Mouse (Mus musculus): ENCODE measurements at regions not wholly inside any gene's neighbourhood (a gene's known extent, or its start where the extent isn't known, plus 50 kb on each side); places are given as distances from the start of the nearest gene placed in this dataset.

DNA sequence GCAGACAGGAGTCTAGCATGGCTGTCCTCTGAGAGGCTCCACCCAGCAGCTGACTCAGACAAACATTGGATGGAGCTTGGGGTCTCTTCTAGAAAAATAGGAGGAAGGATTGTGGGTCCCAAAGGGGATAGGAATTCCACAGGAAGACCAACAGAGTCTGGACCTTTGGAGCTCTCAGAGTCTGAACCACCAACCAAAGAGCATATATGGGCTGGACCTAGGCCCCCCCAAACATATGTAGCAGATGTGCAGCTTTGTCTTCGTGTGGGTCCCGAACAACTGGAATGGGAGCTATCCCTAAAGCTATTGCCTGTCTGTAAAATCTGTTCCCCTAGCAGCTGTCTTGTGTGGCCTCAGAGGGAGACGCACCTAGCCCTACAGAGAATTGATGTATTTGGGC is 50.1 kb upstream of the Cpm start:
- Histone ChIP-seq H3K4me1 (ENCODE audit: control insufficient read depth, insufficient read depth, low read length) (no peaks in the 10 kb centered on the region), H3K4me2 (ENCODE audit: low read length) (no peak overlapping the region), H3K9me3 (replicated peaks; ENCODE audit: control insufficient read depth, low read length) (no peaks in the 10 kb centered on the region), H3K36me3 (ENCODE audit: control insufficient read depth, insufficient read depth, low read length) (no peaks in the 10 kb centered on the region), H3K9ac (ENCODE audit: low read length) (no peak overlapping the region), H3K4me3 (ENCODE audit: low read depth, low read length) (no peak overlapping the region), H3K27me3 (replicated peaks; ENCODE audit: control insufficient read depth, insufficient read depth, low read length) (no peaks in the 10 kb centered on the region), H3K27ac (ENCODE audit: low read depth, low read length) (no peak overlapping the region)
- 74% methylated on average over 3 of the region's 3 CpGs for WGBS
- ATAC-seq (no peak), DNase-seq (ENCODE audit: low spot score) (no peak)

GRCm38 (mm10) chr10:117578696-117579146 is 50.6 kb upstream of the Cpm start:
- H3K4me2 ChIP-seq (ENCODE audit: low read length): no peak overlapping the region
- no peaks in the 10 kb centered on the region for H3K27me3 ChIP-seq (replicated peaks; ENCODE audit: control insufficient read depth, insufficient read depth, low read length)
- 86% methylated on average over 4 of the region's 4 CpGs for WGBS
- no peaks in the 10 kb centered on the region for H3K4me1 ChIP-seq (ENCODE audit: control insufficient read depth, insufficient read depth, low read length)
- H3K27ac ChIP-seq (ENCODE audit: low read depth, low read length): no peak overlapping the region
- no peak overlapping the region for H3K4me3 ChIP-seq (ENCODE audit: low read depth, low read length)
- no peaks in the 10 kb centered on the region for H3K9me3 ChIP-seq (replicated peaks; ENCODE audit: control insufficient read depth, low read length)
- H3K36me3 ChIP-seq (ENCODE audit: control insufficient read depth, insufficient read depth, low read length): no peaks in the 10 kb centered on the region
- ATAC-seq: no peak
- H3K9ac ChIP-seq (ENCODE audit: low read length): no peak overlapping the region
- no peak for DNase-seq (ENCODE audit: low spot score)

- H3K36me3 ChIP-seq (ENCODE audit: control insufficient read depth, insufficient read depth, low read length): no peaks in the 10 kb centered on the region
- DNase-seq (ENCODE audit: low spot score): no peak
- no peaks in the 10 kb centered on the region; the same call in 1 of the 2 replicates for H3K27me3 ChIP-seq (replicated peaks; ENCODE audit: control insufficient read depth, insufficient read depth, low read length)
- no peaks in the 10 kb centered on the region for H3K4me1 ChIP-seq (ENCODE audit: control insufficient read depth, insufficient read depth, low read length)
- no peak overlapping the region for H3K9ac ChIP-seq (ENCODE audit: low read length)
- no peaks in the 10 kb centered on the region for H3K9me3 ChIP-seq (replicated peaks; ENCODE audit: control insufficient read depth, low read length)
- no peak overlapping the region for H3K4me3 ChIP-seq (ENCODE audit: low read depth, low read length)
- H3K27ac ChIP-seq (ENCODE audit: low read depth, low read length): no peak overlapping the region
- WGBS: 93% methylated on average over 4 of the region's 4 CpGs
- no peak overlapping the region for H3K4me2 ChIP-seq (ENCODE audit: low read length)
- no peak for ATAC-seq
These were observed 51.2 kb upstream of the Cpm start for GRCm38 (mm10) chr10:117577970-117578695.

DNA sequence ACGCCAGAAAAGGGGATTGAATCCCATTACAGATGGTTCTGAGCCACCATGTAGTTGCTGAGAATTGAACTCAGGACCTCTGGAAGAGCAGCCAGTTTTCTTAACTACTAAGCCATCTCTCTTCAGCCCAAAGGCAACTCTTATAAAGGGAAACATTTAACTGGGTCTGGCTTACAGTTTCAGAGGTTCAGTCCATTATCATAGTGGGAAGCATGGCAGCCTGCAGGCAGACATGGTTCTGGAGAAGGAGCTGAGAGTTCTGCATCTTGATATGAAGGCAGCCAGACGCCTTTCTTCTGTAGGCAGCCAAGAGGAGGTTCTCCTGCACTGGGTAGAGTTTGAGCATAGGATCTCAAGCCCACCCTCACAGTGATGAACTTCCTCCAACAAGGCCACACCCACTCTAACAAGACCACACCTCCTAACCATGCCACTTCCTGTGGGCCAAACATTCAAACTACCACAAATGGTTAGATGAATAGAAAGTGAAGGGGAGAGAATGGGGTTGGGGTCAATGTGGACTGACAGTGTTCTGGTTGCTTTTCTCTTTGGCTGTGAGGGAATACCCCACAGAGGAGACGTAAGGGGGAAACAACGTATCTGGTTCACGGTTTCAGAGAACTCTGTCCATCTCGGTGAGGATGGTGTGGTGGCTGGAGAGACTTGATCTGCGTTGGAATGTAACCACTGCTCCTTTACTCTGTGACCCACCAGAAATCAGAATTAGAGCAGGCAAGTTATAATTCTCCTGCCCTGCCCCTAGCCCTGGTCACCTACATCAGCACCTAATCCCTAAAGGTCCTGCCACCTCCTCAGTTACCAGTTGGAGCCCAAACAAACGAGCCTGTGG is 52.2 kb upstream of the Cpm start:
- Histone ChIP-seq H3K4me3 (ENCODE audit: low read depth, low read length) (no peak overlapping the region), H3K9me3 (replicated peaks; ENCODE audit: control insufficient read depth, low read length) (no peaks in the 10 kb centered on the region), H3K27ac (ENCODE audit: low read depth, low read length) (no peak overlapping the region), H3K36me3 (ENCODE audit: control insufficient read depth, insufficient read depth, low read length) (no peaks in the 10 kb centered on the region), H3K4me2 (ENCODE audit: low read length) (no peak overlapping the region), H3K4me1 (ENCODE audit: control insufficient read depth, insufficient read depth, low read length) (no peaks in the 10 kb centered on the region), H3K9ac (ENCODE audit: low read length) (no peak overlapping the region), H3K27me3 (replicated peaks; ENCODE audit: control insufficient read depth, insufficient read depth, low read length) (peaks cover 6% of the 10 kb centered on the region)
- 87% methylated on average over 8 of the region's 8 CpGs for WGBS
- ATAC-seq (no peak), DNase-seq (ENCODE audit: low spot score) (no peak)

GRCm38 (mm10) chr10:117576154-117576859 is 53.0 kb upstream of the Cpm start:
- no peak overlapping the region for H3K4me2 ChIP-seq (ENCODE audit: low read length)
- peaks cover 9% of the 10 kb centered on the region for H3K27me3 ChIP-seq (replicated peaks; ENCODE audit: control insufficient read depth, insufficient read depth, low read length)
- H3K36me3 ChIP-seq (ENCODE audit: control insufficient read depth, insufficient read depth, low read length): no peaks in the 10 kb centered on the region
- H3K4me1 ChIP-seq (ENCODE audit: control insufficient read depth, insufficient read depth, low read length): 0 out of 2 replicates have a peak, but pooled peaks cover 4% of the 10 kb centered on the region
- H3K27ac ChIP-seq (ENCODE audit: low read depth, low read length): no peak overlapping the region
- no peak overlapping the region for H3K4me3 ChIP-seq (ENCODE audit: low read depth, low read length)
- no peaks in the 10 kb centered on the region for H3K9me3 ChIP-seq (replicated peaks; ENCODE audit: control insufficient read depth, low read length)
- WGBS: 90% methylated on average over 10 of the region's 10 CpGs
- no peak for ATAC-seq
- no peak overlapping the region for H3K9ac ChIP-seq (ENCODE audit: low read length)
- DNase-seq (ENCODE audit: low spot score): no peak

DNA sequence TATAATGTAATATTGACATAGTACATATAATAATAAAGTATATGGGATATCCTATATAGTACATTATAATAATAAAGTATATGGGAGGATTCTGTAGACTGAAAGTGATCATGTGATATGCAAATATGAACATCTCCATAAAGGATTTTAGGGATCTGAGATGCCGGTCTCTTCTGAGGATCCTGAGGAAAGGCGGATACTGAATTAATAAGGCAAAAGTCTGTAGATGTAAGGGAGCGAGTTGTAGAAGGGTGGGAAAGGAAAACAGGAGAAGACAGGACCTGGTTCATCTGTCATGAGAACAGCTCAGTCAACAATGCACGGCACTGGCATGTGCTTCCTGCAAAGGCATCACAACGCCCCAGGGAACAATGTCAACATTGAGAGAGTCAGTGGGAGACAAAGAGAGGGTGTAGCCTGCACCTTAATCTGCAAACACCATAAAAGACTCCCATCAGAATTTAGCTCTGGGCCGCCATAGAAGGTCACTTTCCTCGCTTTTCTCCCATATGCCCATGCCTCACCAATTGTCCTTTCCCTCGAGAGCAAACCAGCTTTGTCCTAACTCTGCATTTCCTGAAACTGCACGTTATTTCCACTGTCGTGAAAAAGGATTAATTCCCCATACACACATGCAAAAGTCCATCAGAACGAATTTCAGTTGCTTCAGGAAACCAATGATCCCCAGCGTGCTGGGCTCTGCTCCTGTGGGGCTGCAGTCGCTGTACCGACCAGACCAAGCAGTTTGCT is 53.7 kb upstream of the Cpm start:
- WGBS: 59% methylated on average over 14 of the region's 14 CpGs
- no peak overlapping the region for H3K9ac ChIP-seq (ENCODE audit: low read length)
- H3K9me3 ChIP-seq (replicated peaks; ENCODE audit: control insufficient read depth, low read length): no peaks in the 10 kb centered on the region
- no peak overlapping the region for H3K27ac ChIP-seq (ENCODE audit: low read depth, low read length)
- no peaks in the 10 kb centered on the region for H3K36me3 ChIP-seq (ENCODE audit: control insufficient read depth, insufficient read depth, low read length)
- no peak for DNase-seq (ENCODE audit: low spot score)
- H3K4me1 ChIP-seq (ENCODE audit: control insufficient read depth, insufficient read depth, low read length): 0 out of 2 replicates have a peak, but pooled peaks cover 6% of the 10 kb centered on the region
- H3K27me3 ChIP-seq (replicated peaks; ENCODE audit: control insufficient read depth, insufficient read depth, low read length): peaks cover 11% of the 10 kb centered on the region
- no peak overlapping the region for H3K4me2 ChIP-seq (ENCODE audit: low read length)
- no peak for ATAC-seq
- H3K4me3 ChIP-seq (ENCODE audit: low read depth, low read length): no peak overlapping the region

DNA sequence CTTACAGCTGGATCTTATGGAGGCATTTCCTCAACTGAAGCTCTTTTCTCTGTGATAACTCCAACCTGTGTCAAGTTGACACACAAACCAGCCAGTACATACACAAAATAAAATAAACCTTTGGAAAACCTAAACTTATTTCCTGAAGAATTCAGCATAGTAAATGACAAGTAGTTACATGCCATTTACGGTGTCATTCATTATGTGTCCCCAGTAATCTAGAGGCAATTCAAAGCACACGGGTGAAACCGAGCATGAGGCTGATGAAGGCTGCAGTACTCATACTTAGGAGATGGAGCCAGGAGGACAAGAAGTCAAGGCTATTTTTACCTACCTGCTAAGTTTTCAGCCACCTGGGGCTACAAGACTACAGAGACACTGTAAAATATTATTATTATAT is 54.4 kb upstream of the Cpm start:
- H3K27ac ChIP-seq (ENCODE audit: low read depth, low read length): no peak overlapping the region
- no peak overlapping the region for H3K4me2 ChIP-seq (ENCODE audit: low read length)
- no peak overlapping the region for H3K9ac ChIP-seq (ENCODE audit: low read length)
- H3K4me3 ChIP-seq (ENCODE audit: low read depth, low read length): no peak overlapping the region
- DNase-seq (ENCODE audit: low spot score) (no peak), ATAC-seq (no peak)
- H3K36me3 ChIP-seq (ENCODE audit: control insufficient read depth, insufficient read depth, low read length): no peaks in the 10 kb centered on the region
- peaks cover 11% of the 10 kb centered on the region for H3K27me3 ChIP-seq (replicated peaks; ENCODE audit: control insufficient read depth, insufficient read depth, low read length)
- H3K9me3 ChIP-seq (replicated peaks; ENCODE audit: control insufficient read depth, low read length): no peaks in the 10 kb centered on the region
- WGBS: 92% methylated on average over 3 of the region's 3 CpGs
- 0 out of 2 replicates have a peak, but pooled peaks cover 6% of the 10 kb centered on the region for H3K4me1 ChIP-seq (ENCODE audit: control insufficient read depth, insufficient read depth, low read length)

DNA sequence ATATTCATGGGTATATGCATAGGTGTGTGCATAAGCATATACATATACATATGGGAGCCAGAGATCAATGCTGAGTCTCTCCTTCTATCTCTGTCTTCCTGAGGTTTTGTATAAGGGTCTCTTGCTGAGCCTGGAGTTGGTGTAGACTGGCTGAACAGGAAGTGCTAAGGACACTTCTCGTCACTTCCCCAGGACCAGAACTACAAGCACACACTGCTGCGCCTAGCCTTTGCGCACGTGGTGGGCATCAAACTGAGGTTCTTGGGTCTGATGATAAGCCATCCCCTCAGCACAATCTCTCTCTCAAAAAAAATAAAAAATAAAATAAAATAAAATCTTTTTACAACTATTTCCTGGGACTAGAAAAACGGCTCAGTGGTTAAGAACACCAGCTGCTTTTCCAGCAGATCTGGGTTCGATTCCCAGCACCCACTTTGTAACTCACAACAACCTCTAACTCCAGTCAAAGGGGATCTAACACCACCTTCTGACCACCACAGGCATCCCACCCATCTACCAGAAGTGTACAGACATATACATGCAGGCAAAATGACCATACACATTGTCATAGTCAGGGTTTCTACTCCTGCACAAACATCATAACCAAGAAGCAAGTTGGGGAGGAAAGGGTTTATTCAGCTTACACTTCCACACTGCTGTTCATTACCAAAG is 55.1 kb upstream of the Cpm start:
- H3K4me3 ChIP-seq (ENCODE audit: low read depth, low read length): no peak overlapping the region
- WGBS: 95% methylated on average over 6 of the region's 6 CpGs
- H3K27me3 ChIP-seq (replicated peaks; ENCODE audit: control insufficient read depth, insufficient read depth, low read length): peaks cover 11% of the 10 kb centered on the region
- H3K4me1 ChIP-seq (ENCODE audit: control insufficient read depth, insufficient read depth, low read length): 0 out of 2 replicates have a peak, but pooled peaks cover 6% of the 10 kb centered on the region
- no peaks in the 10 kb centered on the region for H3K9me3 ChIP-seq (replicated peaks; ENCODE audit: control insufficient read depth, low read length)
- no peak overlapping the region for H3K27ac ChIP-seq (ENCODE audit: low read depth, low read length)
- no peak for DNase-seq (ENCODE audit: low spot score)
- H3K4me2 ChIP-seq (ENCODE audit: low read length): no peak overlapping the region
- no peaks in the 10 kb centered on the region for H3K36me3 ChIP-seq (ENCODE audit: control insufficient read depth, insufficient read depth, low read length)
- no peak for ATAC-seq
- no peak overlapping the region for H3K9ac ChIP-seq (ENCODE audit: low read length)

All from forebrain, embryonic 14.5 days (tissue).